Mouse (Mus musculus) ES-E14 (cell line): Measurements from ENCODE around the gene Zfr. TPM values are rescaled to one million over a fixed set of nuclear protein-coding genes. Genes with fewer than 3 reads are reported as not detected.

ENCODE experiments used
- DNase-seq: peaks from one replicate; pipeline ENCODE4 v3.0.0-alpha.2; 2013; ENCODE audit warnings: low read depth, low spot score
- H3K27ac ChIP-seq: 2 replicates; pipeline ENCODE4 v1.5.1; 2012; ENCODE audit warnings: low read depth, mild to moderate bottlenecking, low read length, moderate library complexity, mixed read lengths; ENCODE audit not compliant: poor library complexity, insufficient read depth, severe bottlenecking
- H3K36me3 ChIP-seq: 2 replicates; pipeline ENCODE4 v1.6.1; 2012; ENCODE audit warnings: mild to moderate bottlenecking, low read length, moderate library complexity, mixed read lengths; ENCODE audit not compliant: control insufficient read depth, poor library complexity, insufficient read depth, severe bottlenecking
- H3K4me1 ChIP-seq, 2 experiments: fragments of 150-350 bp in 1 of 2; sonication (generic) in 1 of 2; 2 replicates each; pipeline ENCODE4 v1.6.1; 2012; ENCODE audit warnings: low read length in 2 of 2, mild to moderate bottlenecking in 1 of 2, mixed read lengths in 1 of 2; ENCODE audit not compliant: control insufficient read depth in 2 of 2, insufficient read depth in 2 of 2, poor library complexity in 1 of 2
- H3K4me3 ChIP-seq, 2 experiments: fragments of 150-350 bp in 1 of 2; sonication (generic) in 1 of 2; 2 replicates each; pipeline ENCODE4 v1.5.1; 2012; ENCODE audit warnings: low read length in 2 of 2, low read depth in 1 of 2, mild to moderate bottlenecking in 1 of 2, mixed read lengths in 1 of 2; ENCODE audit not compliant: insufficient read depth in 1 of 2, poor library complexity in 1 of 2, severe bottlenecking in 1 of 2
- H3K9ac ChIP-seq: 2 replicates; pipeline ENCODE4 v1.6.1; 2012; ENCODE audit warnings: low read depth, mild to moderate bottlenecking, low read length, mixed read lengths; ENCODE audit not compliant: poor library complexity, insufficient read depth, severe bottlenecking
- H3K9me3 ChIP-seq: fragments of 150-350 bp; sonication (generic); 2 replicates; pipeline ENCODE4 v1.6.1; 2012; ENCODE audit warnings: low read depth, mild to moderate bottlenecking, low read length; ENCODE audit not compliant: control insufficient read depth, insufficient read depth
- CHD2 ChIP-seq: IDR thresholded peaks from 2 replicates; pipeline ENCODE4 v1.6.1; 2014; ENCODE audit warnings: mild to moderate bottlenecking, low read depth, low read length, inconsistent platforms
- HCFC1 ChIP-seq: IDR thresholded peaks from 2 replicates; pipeline ENCODE4 v1.6.1; 2012; ENCODE audit warnings: low read length, inconsistent platforms, borderline replicate concordance; ENCODE audit not compliant: insufficient read depth
- MAFK ChIP-seq: IDR thresholded peaks from 2 replicates; pipeline ENCODE4 v1.6.1; 2014; ENCODE audit warnings: mild to moderate bottlenecking, low read depth, low read length, inconsistent platforms; ENCODE audit not compliant: insufficient read depth
- ZC3H11A ChIP-seq: IDR thresholded peaks from 2 replicates; pipeline ENCODE4 v1.6.1; 2012; ENCODE audit warnings: low read depth, mild to moderate bottlenecking, inconsistent platforms, low read length, borderline replicate concordance
- ZNF384 ChIP-seq: IDR thresholded peaks from 2 replicates; pipeline ENCODE4 v1.6.1; 2012; ENCODE audit warnings: low read depth, low read length, inconsistent platforms
- in situ Hi-C, 2 experiments: fragments of 600-800 bp; cut with MboI; formaldehyde crosslinking; loops; one replicate each; pipeline ENCODE4 v1.15.1; 2025; ENCODE audit warnings: low sequenced_read_pairs in 2 of 2, inconsistent platforms in 1 of 2; ENCODE audit not compliant: unreplicated experiment in 2 of 2
- total RNA-seq: library from RNA; depleted of rRNA; stranded (reverse); fragments of 300-350 nt; gene quantifications from 2 replicates; pipeline ENCODE4 v1.2.3, GENCODE M21; 2012

Zfr gene
- total RNA-seq, 1 experiment = 66.8 TPM

GRCm38 (mm10) chr15:12214531-12215414, 97.1 kb downstream of the Zfr start:
- in situ Hi-C loops = no loop called here
- Histone ChIP-seq H3K4me3 (no peak overlapping the region), H3K36me3 (peaks cover 2% of the 10 kb centered on the region; the same call in 1 of the 2 replicates), H3K27ac (no peak overlapping the region), H3K4me1 (peaks cover 11 to 19% of the 10 kb centered on the region in 2 experiments), H3K9ac (no peak overlapping the region), H3K9me3 (no peaks in the 10 kb centered on the region)
- TF ChIP-seq CHD2 = no peak
- TF ChIP-seq MAFK = no peak
- no peak for TF ChIP-seq ZC3H11A
- TF ChIP-seq ZNF384 = no peak
- TF ChIP-seq HCFC1 = no peak
- DNase-seq = no peak

- DNase-seq = no peak
- Histone ChIP-seq H3K9me3 (no peaks in the 10 kb centered on the region), H3K4me1 (peaks cover 11 to 19% of the 10 kb centered on the region in 2 experiments), H3K27ac (no peak overlapping the region), H3K4me3 (no peak overlapping the region), H3K9ac (no peak overlapping the region), H3K36me3 (peaks cover 2% of the 10 kb centered on the region; the same call in 1 of the 2 replicates)
- in situ Hi-C loops = no loop called here
- no peak for TF ChIP-seq ZC3H11A
- no peak for TF ChIP-seq CHD2
- no peak for TF ChIP-seq HCFC1
- no peak for TF ChIP-seq MAFK
- no peak for TF ChIP-seq ZNF384
Observed at GRCm38 (mm10) chr15:12215415-12215718, 97.7 kb downstream of the Zfr start.

GRCm38 (mm10) chr15:12216119-12216518, 98.5 kb downstream of the Zfr start:
- in situ Hi-C loops = no loop called here

GRCm38 (mm10) chr15:12216798-12217197, 99.2 kb downstream of the Zfr start:
- Histone ChIP-seq H3K9ac (no peak overlapping the region), H3K36me3 (no peaks in the 10 kb centered on the region; the same call in 1 of the 2 replicates), H3K27ac (no peak overlapping the region), H3K4me1 (peaks cover 9 to 19% of the 10 kb centered on the region in 2 experiments), H3K9me3 (no peaks in the 10 kb centered on the region), H3K4me3 (no peak overlapping the region)
- in situ Hi-C loops = no loop called here
- TF ChIP-seq HCFC1 (no peak), ZNF384 (no peak), MAFK (no peak), ZC3H11A (no peak)
- DNase-seq = no peak

More at GRCm38 (mm10) chr15:12216119-12216518, 98.5 kb downstream of the Zfr start:
- peaks cover 2% of the 10 kb centered on the region; the same call in 1 of the 2 replicates for H3K36me3 ChIP-seq
- DNase-seq = no peak
- H3K27ac ChIP-seq = no peak overlapping the region
- no peak overlapping the region for H3K4me3 ChIP-seq
- no peak overlapping the region for H3K9ac ChIP-seq
- H3K9me3 ChIP-seq = no peaks in the 10 kb centered on the region
- TF ChIP-seq ZNF384 (no peak), HCFC1 (no peak), CHD2 (no peak), ZC3H11A (no peak)
- peaks cover 11 to 22% of the 10 kb centered on the region in 2 experiments for H3K4me1 ChIP-seq
